Mouse (Mus musculus): Measurements from ENCODE around the gene Cdh5. TPM values are rescaled to one million over a fixed set of nuclear protein-coding genes. Genes with fewer than 3 reads are reported as not detected.
"Not testable (repeated sequence)": the region's sequence is repeated elsewhere in the genome, so short reads cannot be mapped to it uniquely, and the experiment has no call there.

Gene Cdh5
- 47.9 and 49.9 TPM in 2 replicates for polyA plus RNA-seq (2015; fragmentation: Nextera tagmentation; extraction: Ambion mirVana)

- ATAC-seq (ENCODE audit: extremely low read depth, insufficient number of reproducible peaks, low FRiP score, low TSS enrichment), result peak; percentile 54
- Histone ChIP-seq H3K4me3 (peak within 1 kb of the TSS; percentile 54), H3K27me3 (replicated peaks) (no peaks in the 10 kb centered on the region), H3K27ac (replicated peaks) (peak within 1 kb of the TSS; percentile 78), H3K4me1 (peaks cover 39% of the 10 kb centered on the region), H3K36me3 (no peaks in the 10 kb centered on the region), H3K4me2 (peak within 1 kb of the TSS; percentile 62), H3K9me3 (no peaks in the 10 kb centered on the region), H3K9ac (peak within 1 kb of the TSS; percentile 78)
- WGBS, result 49% methylated on average over 8 of the region's 8 CpGs
Measured at GRCm38 (mm10) chr8:104101415-104101814, at the start of gene Cdh5. Cdh5 (plus strand) TSS chr8:104101625.

GRCm38 (mm10) chr8:104059922-104060321 lies 41.5 kb upstream of the Cdh5 start:
- no peaks in the 10 kb centered on the region for H3K36me3 ChIP-seq
- no peak for ATAC-seq (ENCODE audit: extremely low read depth, insufficient number of reproducible peaks, low FRiP score, low TSS enrichment)
- WGBS, result 63% methylated on average over 5 of the region's 5 CpGs

DNA sequence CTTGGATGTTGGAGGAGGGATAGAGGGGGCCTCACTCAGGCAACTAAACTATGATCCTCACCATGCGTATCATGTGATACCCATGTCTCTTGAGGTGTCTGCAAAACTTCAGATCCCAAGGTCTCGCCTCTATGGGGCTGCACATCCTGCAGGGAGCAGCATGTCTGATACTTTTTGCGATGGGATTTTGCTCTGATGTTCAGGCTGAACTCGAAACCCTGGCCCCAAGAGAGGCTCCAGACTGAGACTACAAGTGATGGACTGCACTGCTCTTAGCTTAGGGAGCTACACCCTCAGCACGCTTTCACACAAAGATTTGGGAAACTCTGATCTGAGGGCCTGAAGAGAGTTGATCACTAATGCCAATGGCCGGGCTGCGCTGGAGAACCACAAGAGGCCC lies 41.0 kb upstream of the Cdh5 start:
- Histone ChIP-seq H3K4me1 (no peaks in the 10 kb centered on the region), H3K4me2 (no peak overlapping the region), H3K27ac (replicated peaks) (no peak overlapping the region), H3K36me3 (no peaks in the 10 kb centered on the region), H3K9me3 (no peaks in the 10 kb centered on the region), H3K4me3 (no peak overlapping the region), H3K27me3 (replicated peaks) (no peaks in the 10 kb centered on the region; the same call in 1 of the 2 replicates), H3K9ac (no peak overlapping the region)
- ATAC-seq (ENCODE audit: extremely low read depth, insufficient number of reproducible peaks, low FRiP score, low TSS enrichment), result no peak
- 71% methylated on average over 7 of the region's 7 CpGs for WGBS

More at GRCm38 (mm10) chr8:104059922-104060321, 41.5 kb upstream of the Cdh5 start:
- no peak overlapping the region for H3K27ac ChIP-seq (replicated peaks)
- H3K9me3 ChIP-seq, result no peaks in the 10 kb centered on the region
- H3K4me3 ChIP-seq, result no peak overlapping the region
- H3K27me3 ChIP-seq (replicated peaks), result no peaks in the 10 kb centered on the region; the same call in 1 of the 2 replicates
- no peak overlapping the region for H3K9ac ChIP-seq
- H3K4me1 ChIP-seq, result no peaks in the 10 kb centered on the region
- H3K4me2 ChIP-seq, result no peak overlapping the region

- 60% methylated on average over 6 of the region's 6 CpGs for WGBS
- H3K4me3 ChIP-seq, result no peak overlapping the region
- H3K36me3 ChIP-seq, result no peaks in the 10 kb centered on the region
- no peak overlapping the region for H3K9ac ChIP-seq
- no peak overlapping the region for H3K4me2 ChIP-seq
- no peaks in the 10 kb centered on the region for H3K9me3 ChIP-seq
- ATAC-seq (ENCODE audit: extremely low read depth, insufficient number of reproducible peaks, low FRiP score, low TSS enrichment), result no peak
- H3K4me1 ChIP-seq, result no peaks in the 10 kb centered on the region
- H3K27me3 ChIP-seq (replicated peaks), result no peaks in the 10 kb centered on the region; the same call in 1 of the 2 replicates
- H3K27ac ChIP-seq (replicated peaks), result no peak overlapping the region
Measured at GRCm38 (mm10) chr8:104061048-104061988, 40.1 kb upstream of the Cdh5 start.

DNA sequence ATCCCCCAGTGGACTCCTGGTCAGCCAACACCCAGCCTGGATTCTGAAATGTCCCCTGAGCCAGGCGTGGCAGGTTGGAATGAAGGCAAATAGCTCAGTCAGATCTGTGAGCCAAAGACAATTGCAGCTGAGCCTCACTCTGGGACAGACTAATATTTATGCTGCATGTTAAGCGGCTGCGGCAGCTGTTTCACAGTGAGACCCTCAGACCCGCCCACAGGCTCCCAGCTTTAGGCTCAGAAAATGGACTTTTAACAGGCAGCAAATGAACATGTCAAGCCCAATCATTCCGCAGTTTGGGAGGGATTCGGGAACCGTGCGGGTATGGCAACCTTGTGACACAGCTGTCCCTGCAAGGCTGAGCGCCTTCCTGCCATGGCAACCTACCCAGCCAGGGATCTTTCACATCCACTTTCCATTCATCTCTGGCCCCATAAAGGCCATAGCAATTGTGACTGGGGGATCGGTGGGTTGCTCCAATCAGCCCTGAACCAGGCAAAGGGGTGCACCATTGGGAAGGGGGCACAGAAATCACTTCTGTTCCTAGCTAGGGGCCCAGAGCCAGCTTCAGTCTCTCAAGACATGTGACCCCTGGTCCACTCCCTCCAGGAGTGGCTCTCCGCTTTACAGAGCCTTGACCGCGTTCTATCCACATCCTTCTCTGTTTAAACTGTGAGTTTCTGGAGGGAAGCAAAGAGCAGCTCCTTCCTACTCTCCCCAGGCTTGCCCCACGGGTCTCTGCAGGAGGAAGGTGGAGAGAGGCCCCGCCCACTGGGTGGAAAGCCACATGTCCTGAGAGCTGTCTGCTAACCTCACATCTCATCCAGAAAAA lies 39.2 kb upstream of the Cdh5 start:
- no peak for ATAC-seq (ENCODE audit: extremely low read depth, insufficient number of reproducible peaks, low FRiP score, low TSS enrichment)
- Histone ChIP-seq H3K4me2 (no peak overlapping the region), H3K9me3 (no peaks in the 10 kb centered on the region), H3K27ac (replicated peaks) (no peak overlapping the region), H3K36me3 (no peaks in the 10 kb centered on the region), H3K4me3 (no peak overlapping the region), H3K4me1 (no peaks in the 10 kb centered on the region), H3K27me3 (replicated peaks) (no peaks in the 10 kb centered on the region; the same call in 1 of the 2 replicates), H3K9ac (no peak overlapping the region)
- WGBS, result 70% methylated on average over 15 of the region's 15 CpGs

DNA sequence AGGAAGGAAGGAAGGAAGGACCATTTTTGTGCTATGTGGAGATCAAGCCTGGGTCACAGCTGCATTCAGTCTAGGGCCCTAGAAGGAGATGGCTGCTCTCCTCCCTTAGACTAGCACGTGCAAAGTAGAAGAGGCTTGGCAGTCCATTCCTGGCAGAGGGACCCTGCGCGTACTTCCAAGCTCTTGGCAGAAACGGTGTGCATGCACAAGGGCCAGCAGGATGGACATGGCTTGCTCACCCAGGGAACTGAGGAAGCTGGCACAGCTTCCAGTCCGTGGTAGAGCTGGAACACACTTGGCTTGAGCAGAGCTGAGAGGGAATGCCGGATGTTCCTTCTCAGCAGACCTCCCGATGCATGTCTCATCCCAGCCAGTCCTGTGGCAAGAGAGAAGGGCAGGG lies 36.2 kb upstream of the Cdh5 start:
- Histone ChIP-seq H3K27ac (replicated peaks) (no peak overlapping the region), H3K27me3 (replicated peaks) (no peaks in the 10 kb centered on the region), H3K36me3 (no peaks in the 10 kb centered on the region), H3K4me2 (no peak overlapping the region), H3K9me3 (no peaks in the 10 kb centered on the region), H3K4me3 (no peak overlapping the region), H3K9ac (no peak overlapping the region), H3K4me1 (no peaks in the 10 kb centered on the region)
- ATAC-seq (ENCODE audit: extremely low read depth, insufficient number of reproducible peaks, low FRiP score, low TSS enrichment), result no peak
- 74% methylated on average over 7 of the region's 7 CpGs for WGBS

- H3K27me3 ChIP-seq (replicated peaks), result no peaks in the 10 kb centered on the region
- H3K9ac ChIP-seq, result no peak overlapping the region
- H3K27ac ChIP-seq (replicated peaks), result no peak overlapping the region
- H3K4me1 ChIP-seq, result no peaks in the 10 kb centered on the region
- H3K4me3 ChIP-seq, result no peak overlapping the region
- 78% methylated on average over 9 of the region's 9 CpGs for WGBS
- no peaks in the 10 kb centered on the region for H3K9me3 ChIP-seq
- ATAC-seq (ENCODE audit: extremely low read depth, insufficient number of reproducible peaks, low FRiP score, low TSS enrichment), result no peak
- no peak overlapping the region for H3K4me2 ChIP-seq
- no peaks in the 10 kb centered on the region for H3K36me3 ChIP-seq
Measured at GRCm38 (mm10) chr8:104065906-104066518, 35.4 kb upstream of the Cdh5 start.

GRCm38 (mm10) chr8:104067390-104067925 lies 34.0 kb upstream of the Cdh5 start:
- Histone ChIP-seq H3K9ac (no peak overlapping the region), H3K4me1 (no peaks in the 10 kb centered on the region), H3K36me3 (no peaks in the 10 kb centered on the region), H3K27me3 (replicated peaks) (no peaks in the 10 kb centered on the region), H3K4me3 (no peak overlapping the region), H3K27ac (replicated peaks) (no peak overlapping the region), H3K9me3 (no peaks in the 10 kb centered on the region), H3K4me2 (no peak overlapping the region)
- ATAC-seq (ENCODE audit: extremely low read depth, insufficient number of reproducible peaks, low FRiP score, low TSS enrichment), result no peak
- WGBS, result 84% methylated on average over 12 of the region's 12 CpGs

DNA sequence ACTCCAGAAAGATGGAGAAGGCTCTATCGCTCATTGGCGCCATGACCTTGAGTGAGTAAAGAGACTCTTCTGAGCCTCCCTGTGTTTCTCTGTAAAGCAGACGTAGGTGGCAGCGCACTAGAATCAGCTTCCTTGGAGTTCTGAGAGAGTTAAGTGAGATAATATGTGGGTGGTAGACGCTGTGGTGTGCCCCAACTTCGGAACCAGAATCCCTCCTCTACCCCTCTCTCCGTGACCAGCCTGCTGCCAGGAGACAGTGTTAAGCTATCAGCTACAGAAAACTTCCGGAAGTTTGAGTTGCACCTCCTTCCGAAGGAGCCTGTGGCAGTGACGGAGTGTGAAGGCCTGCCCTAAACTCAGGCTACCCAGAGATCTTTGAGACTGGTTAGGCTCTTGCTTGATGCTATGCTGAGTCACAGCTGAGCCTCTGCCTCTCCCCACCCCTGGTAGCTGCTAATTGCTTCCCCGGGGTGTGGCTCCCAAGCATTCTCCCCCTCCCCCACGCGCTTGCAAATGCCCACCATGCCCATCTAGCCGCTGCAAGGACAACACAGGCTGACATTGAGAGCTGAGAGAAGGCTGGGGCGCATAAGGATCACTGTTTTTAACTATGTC lies 32.9 kb upstream of the Cdh5 start:
- H3K27me3 ChIP-seq (replicated peaks), result no peaks in the 10 kb centered on the region
- H3K4me3 ChIP-seq, result no peak overlapping the region
- no peaks in the 10 kb centered on the region for H3K9me3 ChIP-seq
- H3K27ac ChIP-seq (replicated peaks), result no peak overlapping the region
- H3K4me2 ChIP-seq, result no peak overlapping the region
- ATAC-seq (ENCODE audit: extremely low read depth, insufficient number of reproducible peaks, low FRiP score, low TSS enrichment), result no peak
- no peak overlapping the region for H3K9ac ChIP-seq
- H3K4me1 ChIP-seq, result no peaks in the 10 kb centered on the region
- 48% methylated on average over 15 of the region's 15 CpGs for WGBS
- H3K36me3 ChIP-seq, result no peaks in the 10 kb centered on the region

DNA sequence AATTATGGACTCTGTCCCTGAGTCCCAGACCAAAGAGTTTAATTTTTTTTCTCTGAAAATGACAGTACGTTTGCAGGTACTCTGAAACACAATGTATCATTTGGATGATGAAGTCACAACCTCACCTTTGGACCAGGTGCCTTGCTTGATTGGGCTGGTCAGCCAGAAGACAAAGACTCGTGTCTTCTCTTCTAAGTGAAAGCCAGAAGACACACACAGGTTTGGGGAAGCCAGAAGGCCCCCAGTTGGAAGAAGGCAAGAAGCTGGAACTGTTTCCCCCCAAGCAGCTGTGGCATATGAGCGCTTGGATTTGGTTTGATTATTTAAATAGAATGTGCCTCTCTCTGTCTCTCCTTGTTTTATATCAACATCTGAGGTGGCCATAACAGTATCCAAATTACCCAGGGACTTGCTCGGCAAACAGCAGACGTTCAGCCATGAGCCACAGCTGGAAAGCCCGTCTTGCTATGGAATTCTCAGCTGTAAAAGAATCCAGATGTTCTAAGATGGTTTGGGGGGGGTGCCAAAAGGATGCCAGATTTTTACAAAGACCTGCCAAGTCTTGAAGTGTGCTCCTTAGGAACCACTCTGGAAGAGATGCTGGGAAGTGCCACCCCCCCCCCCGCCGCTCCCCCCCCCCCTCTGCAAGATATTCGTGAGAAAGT lies 31.1 kb upstream of the Cdh5 start:
- not testable (repeated sequence) for H3K4me2 ChIP-seq; H3K27me3 ChIP-seq (replicated peaks); H3K9ac ChIP-seq; H3K27ac ChIP-seq (replicated peaks); H3K4me3 ChIP-seq; H3K36me3 ChIP-seq; H3K4me1 ChIP-seq; H3K9me3 ChIP-seq; ATAC-seq (ENCODE audit: extremely low read depth, insufficient number of reproducible peaks, low FRiP score, low TSS enrichment)
- WGBS, result 58% methylated on average over 8 of the region's 9 CpGs
